Mouse (Mus musculus) hindbrain, embryonic 11.5 days (tissue): ENCODE data around the gene Tomm40. TPM values are rescaled to one million over a fixed set of nuclear protein-coding genes. Genes with fewer than 3 reads are reported as not detected.
A peak's percentile ranks its signal among the peaks of the same experiment; 100 is the strongest.

Experiments used
- ATAC-seq: fragments of 200-750 bp; cut with Nextera tagmentation; 2 replicates; pipeline ENCODE4 v1.8.0; 2017; ENCODE audit warnings: mild to moderate bottlenecking, moderate TSS enrichment, moderate library complexity; ENCODE audit not compliant: low FRiP score
- DNase-seq: peaks from one replicate; pipeline ENCODE4 v3.0.0-alpha.2; 2015; ENCODE audit warnings: low spot score
- H3K27ac ChIP-seq: fragments of 300-500 bp; sonication (generic); 2 replicates; pipeline ENCODE4 v1.5.1; 2014; ENCODE audit warnings: mild to moderate bottlenecking, low read depth, low read length
- H3K27me3 ChIP-seq: fragments of 300-500 bp; sonication (generic); 2 replicates; pipeline ENCODE4 v1.6.1; 2014; ENCODE audit warnings: mild to moderate bottlenecking, low read length, moderate library complexity, mixed read lengths; ENCODE audit not compliant: control insufficient read depth, insufficient read depth
- H3K36me3 ChIP-seq: fragments of 300-500 bp; sonication (generic); 2 replicates; pipeline ENCODE4 v1.6.1; 2014; ENCODE audit warnings: mild to moderate bottlenecking, low read length, moderate library complexity, mixed read lengths; ENCODE audit not compliant: control insufficient read depth, insufficient read depth
- H3K4me1 ChIP-seq: fragments of 300-500 bp; sonication (generic); replicated peaks from 2 replicates; pipeline ENCODE4 v1.6.1; 2014; ENCODE audit warnings: low read length, mixed read lengths; ENCODE audit not compliant: control insufficient read depth, insufficient read depth
- H3K4me2 ChIP-seq: fragments of 300-500 bp; sonication (generic); replicated peaks from 2 replicates; pipeline ENCODE4 v1.6.1; 2014; ENCODE audit warnings: mild to moderate bottlenecking, low read depth, low read length
- H3K4me3 ChIP-seq: fragments of 300-500 bp; sonication (generic); 2 replicates; pipeline ENCODE4 v1.5.1; 2014; ENCODE audit warnings: low read depth, low read length
- H3K9ac ChIP-seq: fragments of 300-500 bp; sonication (generic); 2 replicates; pipeline ENCODE4 v1.6.1; 2014; ENCODE audit warnings: low read depth, low read length
- H3K9me3 ChIP-seq: fragments of 300-500 bp; sonication (generic); 2 replicates; pipeline ENCODE4 v1.6.1; 2016; ENCODE audit warnings: low read length; ENCODE audit not compliant: control insufficient read depth
- WGBS: fragments of 180-500 bp; shearing (Covaris S2); extraction: QIAGEN DNeasy Blood & Tissue Kit; methylation state at CpG from one replicate; pipeline ENCODE4 v1.1.7; 2014; 5-methylcytosine and 5-hydroxymethylcytosine counted together
- polyA plus RNA-seq: library from polyadenylated mRNA; unstranded; fragments of >200 nt; fragmentation: Nextera tagmentation; extraction: Ambion mirVana; gene quantifications from 2 replicates; pipeline ENCODE4 v1.2.1, GENCODE M21; 2014

Gene Tomm40
- polyA plus RNA-seq: 113 and 129 TPM in 2 replicates

- peaks cover 5% of the 10 kb centered on the region for H3K4me1 ChIP-seq
- DNase-seq (peak; percentile 100), ATAC-seq (peak; percentile 100)
- H3K27ac ChIP-seq: peak within 1 kb of the TSS; percentile 87
- no peaks in the 10 kb centered on the region; the same call in 1 of the 2 replicates for H3K9me3 ChIP-seq
- no peaks in the 10 kb centered on the region for H3K27me3 ChIP-seq
- H3K4me3 ChIP-seq: peak within 1 kb of the TSS; percentile 99
- peak within 1 kb of the TSS; percentile 92 for H3K9ac ChIP-seq
- WGBS: under 1% methylated on average over 49 of the region's 59 CpGs
- 0 out of 2 replicates have a peak, but pooled peaks cover 4% of the 10 kb centered on the region for H3K36me3 ChIP-seq
- peak within 1 kb of the TSS; percentile 91 for H3K4me2 ChIP-seq
These were observed at the start of gene Tomm40 for GRCm38 (mm10) chr7:19715239-19716054. TSS of gene Tomm40 (minus strand) at chr7:19715438.

GRCm38 (mm10) chr7:19764581-19764980, 49.3 kb upstream of the Tomm40 start:
- 93% methylated on average over 8 of the region's 9 CpGs for WGBS
- no peak overlapping the region for H3K27ac ChIP-seq
- no peak overlapping the region for H3K9ac ChIP-seq
- H3K4me1 ChIP-seq: no peaks in the 10 kb centered on the region
- H3K36me3 ChIP-seq: no peaks in the 10 kb centered on the region
- DNase-seq (no peak), ATAC-seq (no peak)
- H3K27me3 ChIP-seq: 0 out of 2 replicates have a peak, but pooled peaks cover 7% of the 10 kb centered on the region
- H3K9me3 ChIP-seq: no peaks in the 10 kb centered on the region
- no peak overlapping the region for H3K4me2 ChIP-seq
- H3K4me3 ChIP-seq: no peak overlapping the region

- H3K4me3 ChIP-seq: no peak overlapping the region
These were observed 48.7 kb upstream of the Tomm40 start for GRCm38 (mm10) chr7:19763829-19764477.

GRCm38 (mm10) chr7:19762283-19762682, 47.0 kb upstream of the Tomm40 start:
- Histone ChIP-seq H3K36me3 (no peaks in the 10 kb centered on the region), H3K27me3 (no peaks in the 10 kb centered on the region), H3K27ac (no peak overlapping the region), H3K4me3 (no peak overlapping the region), H3K4me2 (no peak overlapping the region), H3K9me3 (no peaks in the 10 kb centered on the region), H3K4me1 (no peaks in the 10 kb centered on the region), H3K9ac (no peak overlapping the region)
- WGBS: 89% methylated on average over 11 of the region's 11 CpGs
- DNase-seq (no peak), ATAC-seq (no peak)

More at GRCm38 (mm10) chr7:19763829-19764477, 48.7 kb upstream of the Tomm40 start:
- DNase-seq (no peak), ATAC-seq (no peak)
- WGBS: 88% methylated on average over 13 of the region's 13 CpGs
- Histone ChIP-seq H3K4me2 (no peak overlapping the region), H3K36me3 (no peaks in the 10 kb centered on the region), H3K4me1 (no peaks in the 10 kb centered on the region), H3K9me3 (no peaks in the 10 kb centered on the region), H3K9ac (no peak overlapping the region), H3K27ac (no peak overlapping the region), H3K27me3 (0 out of 2 replicates have a peak, but pooled peaks cover 3% of the 10 kb centered on the region)

- no peaks in the 10 kb centered on the region for H3K27me3 ChIP-seq
- no peaks in the 10 kb centered on the region for H3K9me3 ChIP-seq
- H3K36me3 ChIP-seq: no peaks in the 10 kb centered on the region
- H3K9ac ChIP-seq: no peak overlapping the region
- no peak overlapping the region for H3K4me3 ChIP-seq
- 90% methylated on average over 13 of the region's 13 CpGs for WGBS
- no peak overlapping the region for H3K27ac ChIP-seq
- no peaks in the 10 kb centered on the region for H3K4me1 ChIP-seq
- ATAC-seq (no peak), DNase-seq (no peak)
- H3K4me2 ChIP-seq: no peak overlapping the region
These were observed 44.8 kb upstream of the Tomm40 start for GRCm38 (mm10) chr7:19760021-19760420.

- Histone ChIP-seq H3K27me3 (no peaks in the 10 kb centered on the region), H3K4me3 (no peak overlapping the region), H3K27ac (no peak overlapping the region), H3K4me2 (no peak overlapping the region), H3K36me3 (no peaks in the 10 kb centered on the region), H3K4me1 (no peaks in the 10 kb centered on the region), H3K9ac (no peak overlapping the region), H3K9me3 (no peaks in the 10 kb centered on the region)
- DNase-seq: no peak
- 92% methylated on average over 13 of the region's 13 CpGs for WGBS
- ATAC-seq: no peak
These were observed 43.4 kb upstream of the Tomm40 start for GRCm38 (mm10) chr7:19758623-19759022.

- no peak for DNase-seq
- H3K36me3 ChIP-seq: no peaks in the 10 kb centered on the region
- no peaks in the 10 kb centered on the region for H3K27me3 ChIP-seq
- no peak overlapping the region for H3K9ac ChIP-seq
- no peaks in the 10 kb centered on the region for H3K4me1 ChIP-seq
- no peak overlapping the region for H3K27ac ChIP-seq
- H3K4me2 ChIP-seq: no peak overlapping the region; the same call in 1 of the 2 replicates
- no peaks in the 10 kb centered on the region for H3K9me3 ChIP-seq
- ATAC-seq: 0 out of 2 replicates have a peak, but pooled peaks have one; percentile 25
- WGBS: 81% methylated on average over 23 of the region's 24 CpGs
- H3K4me3 ChIP-seq: no peak overlapping the region
These were observed 40.9 kb upstream of the Tomm40 start for GRCm38 (mm10) chr7:19755851-19756786.

GRCm38 (mm10) chr7:19755008-19755407, 39.8 kb upstream of the Tomm40 start:
- Histone ChIP-seq H3K9ac (no peak overlapping the region), H3K9me3 (no peaks in the 10 kb centered on the region), H3K27me3 (no peaks in the 10 kb centered on the region), H3K4me2 (no peak overlapping the region), H3K36me3 (no peaks in the 10 kb centered on the region), H3K27ac (no peak overlapping the region), H3K4me1 (no peaks in the 10 kb centered on the region; the same call in 1 of the 2 replicates), H3K4me3 (no peak overlapping the region)
- 87% methylated on average over 2 of the region's 2 CpGs for WGBS
- DNase-seq (no peak), ATAC-seq (no peak)
